Mouse (Mus musculus) erythroblast, embryonic 14.5 days (primary cell): ENCODE measurements around the gene Daam1.

Experiments
- GATA1 ChIP-seq: IDR thresholded peaks from 2 replicates; pipeline ENCODE4 v1.6.1; 2012; ENCODE audit warnings: low read length, inconsistent platforms, mixed read lengths
- TAL1 ChIP-seq: IDR thresholded peaks from 3 replicates; pipeline ENCODE4 v1.6.1; 2012; ENCODE audit warnings: low read length, inconsistent platforms, mixed read lengths

DNA sequence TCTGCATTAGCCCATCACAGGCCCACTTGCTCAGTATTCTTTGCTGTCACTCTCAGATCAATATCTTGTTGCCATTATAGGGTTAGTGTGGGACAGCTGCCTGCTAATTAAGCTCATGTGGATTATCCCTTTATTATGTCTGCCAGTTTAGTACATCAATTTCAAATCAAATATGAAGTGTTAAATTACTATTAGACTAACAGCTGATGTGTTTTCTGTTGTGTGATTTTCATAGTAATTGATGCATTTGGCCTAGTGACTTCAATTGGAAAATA, 25.5 kb downstream of the Daam1 start:
- TF ChIP-seq TAL1 (no peak), GATA1 (no peak)
